Mouse (Mus musculus): ENCODE measurements around the gene Bank1. TPM values are rescaled to one million over a fixed set of nuclear protein-coding genes. Genes with fewer than 3 reads are reported as not detected.

Gene Bank1
- 0.31 and 0.38 TPM in 2 replicates for total RNA-seq (2014; rRNA removed)
- polyA plus RNA-seq (2015; fragmentation: Nextera tagmentation; extraction: Ambion mirVana) = 0.39 and 0.43 TPM in 2 replicates

GRCm38 (mm10) chr3:136325783-136326182 is at the start of gene Bank1:
TSS of gene Bank1 (minus strand) at chr3:136326066.
- no peak within 1 kb of the TSS for H3K27ac ChIP-seq (ENCODE audit: low read depth, low read length)
- WGBS = 88% methylated on average over 5 of the region's 5 CpGs
- no peak within 1 kb of the TSS for H3K4me3 ChIP-seq (ENCODE audit: low read depth, low read length)
- no peaks in the 10 kb centered on the region for H3K27me3 ChIP-seq (ENCODE audit: insufficient read depth, low read length)
- no peaks in the 10 kb centered on the region for H3K4me1 ChIP-seq (ENCODE audit: insufficient read depth)
- no peak for ATAC-seq
- no peak for TF ChIP-seq CTCF (IDR thresholded peaks at IDR 0.05; ENCODE audit: low read depth)
- no peak within 1 kb of the TSS for H3K4me2 ChIP-seq (ENCODE audit: low read depth)
- no peaks in the 10 kb centered on the region for H3K9me3 ChIP-seq (ENCODE audit: low read length)
- no peak for DNase-seq
- no peak within 1 kb of the TSS for H3K9ac ChIP-seq
- H3K36me3 ChIP-seq (ENCODE audit: insufficient read depth) = no peaks in the 10 kb centered on the region

GRCm38 (mm10) chr3:136369916-136370315 is 44.0 kb upstream of the Bank1 start:
- no peak for TF ChIP-seq CTCF (IDR thresholded peaks at IDR 0.05; ENCODE audit: low read depth)
- Histone ChIP-seq H3K27ac (ENCODE audit: low read depth, low read length) (no peak overlapping the region), H3K9ac (no peak overlapping the region), H3K4me3 (ENCODE audit: low read depth, low read length) (no peak overlapping the region), H3K4me2 (ENCODE audit: low read depth) (no peak overlapping the region), H3K27me3 (ENCODE audit: insufficient read depth, low read length) (no peaks in the 10 kb centered on the region), H3K36me3 (ENCODE audit: insufficient read depth) (no peaks in the 10 kb centered on the region), H3K4me1 (ENCODE audit: insufficient read depth) (no peaks in the 10 kb centered on the region), H3K9me3 (ENCODE audit: low read length) (no peaks in the 10 kb centered on the region)
- WGBS = 67% methylated on average over 11 of the region's 11 CpGs
- ATAC-seq = no peak
- no peak for DNase-seq

- Histone ChIP-seq H3K9ac (no peak overlapping the region), H3K4me2 (ENCODE audit: low read depth) (no peak overlapping the region), H3K27me3 (ENCODE audit: insufficient read depth, low read length) (no peaks in the 10 kb centered on the region), H3K36me3 (ENCODE audit: insufficient read depth) (no peaks in the 10 kb centered on the region), H3K4me3 (ENCODE audit: low read depth, low read length) (no peak overlapping the region), H3K9me3 (ENCODE audit: low read length) (no peaks in the 10 kb centered on the region), H3K27ac (ENCODE audit: low read depth, low read length) (no peak overlapping the region), H3K4me1 (ENCODE audit: insufficient read depth) (no peaks in the 10 kb centered on the region)
- WGBS = 74% methylated on average over 9 of the region's 9 CpGs
- DNase-seq (no peak), ATAC-seq (no peak)
- no peak for TF ChIP-seq CTCF (IDR thresholded peaks at IDR 0.05; ENCODE audit: low read depth)
Measured at GRCm38 (mm10) chr3:136369466-136369865, 43.6 kb upstream of the Bank1 start.

DNA sequence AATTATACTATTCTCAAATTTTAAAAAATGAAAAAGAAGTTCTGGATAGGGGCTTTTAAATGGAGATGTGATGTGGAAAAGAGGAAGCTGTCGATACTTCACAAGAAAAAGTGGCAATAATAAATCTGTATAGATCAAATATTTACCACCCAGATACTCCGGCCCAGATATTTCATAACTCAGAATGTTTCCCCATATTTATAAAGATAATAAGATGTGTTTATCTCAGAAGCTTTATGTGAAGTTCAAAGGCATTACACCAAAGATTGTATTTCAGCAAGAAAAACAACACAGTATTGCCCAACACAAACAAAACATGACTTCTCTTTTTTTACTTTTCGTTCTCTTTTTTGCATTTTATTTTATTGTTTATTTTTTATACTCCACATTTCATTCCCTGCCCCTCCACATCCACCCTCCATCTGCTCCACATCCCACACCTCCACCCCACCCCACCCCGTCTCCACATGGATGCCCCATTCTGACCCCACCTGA is 42.7 kb upstream of the Bank1 start:
- TF ChIP-seq CTCF (IDR thresholded peaks at IDR 0.05; ENCODE audit: low read depth) = no peak
- H3K9ac ChIP-seq = no peak overlapping the region
- WGBS = 90% methylated on average over 4 of the region's 4 CpGs
- H3K27me3 ChIP-seq (ENCODE audit: insufficient read depth, low read length) = no peaks in the 10 kb centered on the region
- H3K4me2 ChIP-seq (ENCODE audit: low read depth) = no peak overlapping the region
- no peak overlapping the region for H3K27ac ChIP-seq (ENCODE audit: low read depth, low read length)
- H3K9me3 ChIP-seq (ENCODE audit: low read length) = no peaks in the 10 kb centered on the region
- ATAC-seq (no peak), DNase-seq (no peak)
- no peak overlapping the region for H3K4me3 ChIP-seq (ENCODE audit: low read depth, low read length)
- H3K4me1 ChIP-seq (ENCODE audit: insufficient read depth) = no peaks in the 10 kb centered on the region
- H3K36me3 ChIP-seq (ENCODE audit: insufficient read depth) = no peaks in the 10 kb centered on the region

DNA sequence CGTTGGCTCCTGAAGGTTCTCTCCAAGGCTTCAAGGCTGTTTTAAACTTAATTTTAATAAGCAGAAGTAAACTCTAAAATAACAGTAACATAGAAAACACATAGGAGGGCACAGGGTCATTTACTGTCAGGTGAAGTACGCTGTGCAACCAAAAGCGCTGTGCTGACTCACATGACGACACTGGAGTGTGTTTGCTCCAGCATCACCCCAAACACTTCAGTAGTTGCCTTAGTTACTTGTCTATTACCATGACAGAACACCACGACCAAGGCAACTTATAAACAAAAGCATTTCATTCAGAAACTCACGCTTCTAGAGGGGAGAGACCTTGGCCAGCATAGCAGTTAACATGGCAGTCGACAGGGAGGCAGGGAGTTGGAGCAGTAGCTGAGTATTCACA is 23.8 kb upstream of the Bank1 start:
- no peaks in the 10 kb centered on the region for H3K27me3 ChIP-seq (ENCODE audit: insufficient read depth, low read length)
- no peak overlapping the region for H3K4me3 ChIP-seq (ENCODE audit: low read depth, low read length)
- H3K4me2 ChIP-seq (ENCODE audit: low read depth) = no peak overlapping the region
- H3K9ac ChIP-seq = no peak overlapping the region
- WGBS = 74% methylated on average over 7 of the region's 7 CpGs
- H3K27ac ChIP-seq (ENCODE audit: low read depth, low read length) = no peak overlapping the region
- no peak for TF ChIP-seq CTCF (IDR thresholded peaks at IDR 0.05; ENCODE audit: low read depth)
- ATAC-seq = no peak; the same call in 1 of the 2 replicates
- H3K36me3 ChIP-seq (ENCODE audit: insufficient read depth) = no peaks in the 10 kb centered on the region
- no peak for DNase-seq
- no peaks in the 10 kb centered on the region for H3K4me1 ChIP-seq (ENCODE audit: insufficient read depth)
- no peaks in the 10 kb centered on the region for H3K9me3 ChIP-seq (ENCODE audit: low read length)

DNA sequence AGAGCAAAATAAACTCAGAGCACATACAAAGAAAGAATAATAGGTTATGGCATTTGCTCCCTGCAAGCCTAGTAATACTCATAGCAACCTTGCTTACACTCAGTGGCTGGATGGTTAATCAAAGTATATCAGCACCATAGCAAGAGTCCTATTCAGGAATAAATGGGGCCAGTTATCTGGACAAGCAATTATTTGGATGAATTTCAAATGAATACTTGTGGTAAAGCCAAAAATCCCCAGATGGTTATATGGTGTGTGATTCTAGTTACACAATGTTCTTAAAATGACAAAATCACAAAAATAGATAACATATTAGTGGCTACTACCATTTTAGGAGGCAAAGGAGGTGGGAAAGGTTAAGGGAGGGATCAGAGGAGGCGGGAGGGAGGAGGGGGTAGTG is 22.7 kb upstream of the Bank1 start:
- TF ChIP-seq CTCF (IDR thresholded peaks at IDR 0.05; ENCODE audit: low read depth) = no peak
- no peaks in the 10 kb centered on the region for H3K9me3 ChIP-seq (ENCODE audit: low read length)
- H3K4me3 ChIP-seq (ENCODE audit: low read depth, low read length) = no peak overlapping the region
- 76% methylated on average over 1 of the region's 1 CpGs for WGBS
- ATAC-seq = no peak
- no peak overlapping the region for H3K27ac ChIP-seq (ENCODE audit: low read depth, low read length)
- H3K36me3 ChIP-seq (ENCODE audit: insufficient read depth) = no peaks in the 10 kb centered on the region
- no peaks in the 10 kb centered on the region for H3K4me1 ChIP-seq (ENCODE audit: insufficient read depth)
- no peak overlapping the region for H3K9ac ChIP-seq
- DNase-seq = no peak
- no peak overlapping the region for H3K4me2 ChIP-seq (ENCODE audit: low read depth)
- H3K27me3 ChIP-seq (ENCODE audit: insufficient read depth, low read length) = no peaks in the 10 kb centered on the region

DNA sequence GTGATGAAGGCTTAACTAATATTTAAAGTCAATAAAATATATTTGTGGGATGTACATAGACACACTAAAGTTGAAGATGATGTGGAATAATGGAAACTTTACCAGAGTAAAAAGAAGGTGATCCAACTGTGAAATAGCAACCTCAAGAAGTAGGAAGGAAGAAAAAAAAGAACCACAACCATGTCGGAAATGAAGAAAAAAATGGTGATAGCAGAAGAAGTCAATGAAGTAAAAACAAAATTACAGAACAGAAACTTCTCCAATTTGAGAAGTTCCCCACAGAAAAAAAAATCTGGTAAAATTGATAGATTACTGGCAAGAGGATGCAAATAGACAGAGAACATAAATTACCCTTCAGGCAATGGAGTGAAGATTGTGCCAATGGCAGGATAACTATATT is 21.4 kb upstream of the Bank1 start:
- ATAC-seq (no peak), DNase-seq (no peak)
- no peak overlapping the region for H3K27ac ChIP-seq (ENCODE audit: low read depth, low read length)
- H3K4me3 ChIP-seq (ENCODE audit: low read depth, low read length) = no peak overlapping the region
- H3K9ac ChIP-seq = no peak overlapping the region
- no peaks in the 10 kb centered on the region for H3K36me3 ChIP-seq (ENCODE audit: insufficient read depth)
- no peaks in the 10 kb centered on the region for H3K27me3 ChIP-seq (ENCODE audit: insufficient read depth, low read length)
- no peak overlapping the region for H3K4me2 ChIP-seq (ENCODE audit: low read depth)
- no peak for TF ChIP-seq CTCF (IDR thresholded peaks at IDR 0.05; ENCODE audit: low read depth)
- no peaks in the 10 kb centered on the region for H3K4me1 ChIP-seq (ENCODE audit: insufficient read depth)
- no peaks in the 10 kb centered on the region for H3K9me3 ChIP-seq (ENCODE audit: low read length)
- WGBS = 93% methylated on average over 1 of the region's 1 CpGs

Data from forebrain, postnatal 0 days (tissue).